Mouse (Mus musculus): ENCODE data around the gene Rps6kb2.
"Not testable (repeated sequence)": the region's sequence is repeated elsewhere in the genome, so short reads cannot be mapped to it uniquely, and the experiment has no call there.

- not testable (repeated sequence) for TF ChIP-seq CTCF (IDR thresholded peaks at IDR 0.05; ENCODE audit: borderline replicate concordance, insufficient read depth, low read length); POLR2A (IDR thresholded peaks at IDR 0.05; ENCODE audit: low read depth, low read length)
Observed at GRCm38 (mm10) chr19:4135229-4135962, 27.8 kb downstream of the Rps6kb2 start.
